Mouse (Mus musculus): ENCODE measurements at regions not wholly inside any gene's neighbourhood (a gene's known extent, or its start where the extent isn't known, plus 50 kb on each side); places are given as distances from the start of the nearest gene placed in this dataset.

- no peak for DNase-seq (ENCODE audit: low spot score in 2 of 2)
These were observed 85.9 kb upstream of the Atp5g3 start for GRCm38 (mm10) chr2:73996986-73997385.

- DNase-seq (ENCODE audit: low spot score in 2 of 2): no peak
These were observed 80.7 kb upstream of the Atp5g3 start for GRCm38 (mm10) chr2:73991818-73992217.

- DNase-seq (ENCODE audit: low spot score in 2 of 2): no peak
These were observed 76.4 kb upstream of the Atp5g3 start for GRCm38 (mm10) chr2:73987441-73988105.

- no peak for DNase-seq (ENCODE audit: low spot score in 2 of 2)
These were observed 74.8 kb upstream of the Atp5g3 start for GRCm38 (mm10) chr2:73985911-73986250.

- no peak for DNase-seq (ENCODE audit: low spot score in 2 of 2)
These were observed 74.2 kb upstream of the Atp5g3 start for GRCm38 (mm10) chr2:73985238-73985910.

- no peak for DNase-seq (ENCODE audit: low spot score in 2 of 2)
These were observed 72.0 kb upstream of the Atp5g3 start for GRCm38 (mm10) chr2:73983166-73983565.

- DNase-seq (ENCODE audit: low spot score in 2 of 2): no peak
These were observed 66.9 kb upstream of the Atp5g3 start for GRCm38 (mm10) chr2:73978072-73978471.

GRCm38 (mm10) chr2:73973774-73974173 is 62.6 kb upstream of the Atp5g3 start:
- DNase-seq (ENCODE audit: low spot score in 2 of 2): no peak

- no peak for DNase-seq (ENCODE audit: low spot score in 2 of 2)
These were observed 56.5 kb upstream of the Atp5g3 start for GRCm38 (mm10) chr2:73967618-73968017.

- no peak for DNase-seq (ENCODE audit: low spot score in 2 of 2)
These were observed 54.5 kb upstream of the Atp5g3 start for GRCm38 (mm10) chr2:73965595-73965994.
